Mouse (Mus musculus) layer of hippocampus, adult 2 months (tissue): ENCODE measurements at regions not wholly inside any gene's neighbourhood (a gene's known extent, or its start where the extent isn't known, plus 50 kb on each side); places are given as distances from the start of the nearest gene placed in this dataset.

ENCODE experiments used
- DNase-seq, 2 experiments: peaks; one replicate each; pipeline ENCODE4 v3.0.0; 2022; ENCODE audit warnings: low spot score in 2 of 2
- H3K27ac ChIP-seq: fragments of 200-600 bp; 2 replicates; pipeline ENCODE4 v1.8.1; 2022
- H3K4me3 ChIP-seq: fragments of 200-600 bp; 2 replicates; pipeline ENCODE4 v1.8.1; 2022; ENCODE audit warnings: mild to moderate bottlenecking
- CTCF ChIP-seq: fragments of 200-600 bp; conservative IDR thresholded peaks from 2 replicates; pipeline ENCODE4 v1.8.1; 2022; ENCODE audit warnings: antibody characterized with exemption, mild to moderate bottlenecking, moderate library complexity

GRCm38 (mm10) chr9:61667453-61668074 lies 246.8 kb downstream of the Rplp1 start:
- Histone ChIP-seq H3K4me3 (no peak overlapping the region), H3K27ac (no peak overlapping the region)
- TF ChIP-seq CTCF = no peak
- no peak for DNase-seq

DNA sequence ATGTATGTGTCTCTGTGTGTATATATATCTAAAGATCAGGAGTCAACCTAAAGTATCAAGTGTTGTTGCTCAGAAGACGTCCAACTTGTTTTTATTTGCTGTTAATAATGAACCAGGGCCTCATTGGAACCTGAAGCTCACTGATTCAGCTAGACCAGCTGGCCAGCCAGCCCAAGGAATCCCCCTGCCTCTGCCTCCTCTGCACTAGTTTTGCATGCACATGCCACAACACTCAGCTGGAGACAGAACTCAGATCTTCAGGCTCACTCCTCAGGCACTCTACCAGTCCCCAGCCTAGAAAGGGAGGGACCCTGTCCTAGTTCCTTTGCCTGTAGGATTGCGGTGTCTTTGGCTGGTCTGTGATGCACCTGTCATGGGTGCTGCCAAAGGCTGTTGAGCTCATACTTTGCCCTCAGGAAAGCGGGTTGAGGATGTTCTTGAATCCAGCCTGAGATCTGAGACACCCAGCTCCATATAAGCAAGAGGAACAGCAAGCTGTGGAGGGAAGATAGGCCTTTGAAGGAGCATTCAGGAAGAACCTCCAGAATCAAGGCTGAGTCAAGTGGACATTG lies 247.5 kb downstream of the Rplp1 start:
- Histone ChIP-seq H3K27ac (no peak overlapping the region), H3K4me3 (no peak overlapping the region)
- DNase-seq = no peak
- no peak for TF ChIP-seq CTCF

GRCm38 (mm10) chr9:61666118-61666517 lies 248.2 kb downstream of the Rplp1 start:
- TF ChIP-seq CTCF = no peak
- no peak for DNase-seq
- no peak overlapping the region for H3K4me3 ChIP-seq
- H3K27ac ChIP-seq = no peak overlapping the region

GRCm38 (mm10) chr9:61665254-61665653 lies 249.1 kb downstream of the Rplp1 start:
- no peak for DNase-seq
- H3K4me3 ChIP-seq = no peak overlapping the region
- no peak overlapping the region for H3K27ac ChIP-seq
- TF ChIP-seq CTCF = no peak

- DNase-seq = no peak
- Histone ChIP-seq H3K27ac (no peak overlapping the region), H3K4me3 (no peak overlapping the region)
- TF ChIP-seq CTCF = no peak
Observed at GRCm38 (mm10) chr9:61664000-61664622, 250.2 kb downstream of the Rplp1 start.

DNA sequence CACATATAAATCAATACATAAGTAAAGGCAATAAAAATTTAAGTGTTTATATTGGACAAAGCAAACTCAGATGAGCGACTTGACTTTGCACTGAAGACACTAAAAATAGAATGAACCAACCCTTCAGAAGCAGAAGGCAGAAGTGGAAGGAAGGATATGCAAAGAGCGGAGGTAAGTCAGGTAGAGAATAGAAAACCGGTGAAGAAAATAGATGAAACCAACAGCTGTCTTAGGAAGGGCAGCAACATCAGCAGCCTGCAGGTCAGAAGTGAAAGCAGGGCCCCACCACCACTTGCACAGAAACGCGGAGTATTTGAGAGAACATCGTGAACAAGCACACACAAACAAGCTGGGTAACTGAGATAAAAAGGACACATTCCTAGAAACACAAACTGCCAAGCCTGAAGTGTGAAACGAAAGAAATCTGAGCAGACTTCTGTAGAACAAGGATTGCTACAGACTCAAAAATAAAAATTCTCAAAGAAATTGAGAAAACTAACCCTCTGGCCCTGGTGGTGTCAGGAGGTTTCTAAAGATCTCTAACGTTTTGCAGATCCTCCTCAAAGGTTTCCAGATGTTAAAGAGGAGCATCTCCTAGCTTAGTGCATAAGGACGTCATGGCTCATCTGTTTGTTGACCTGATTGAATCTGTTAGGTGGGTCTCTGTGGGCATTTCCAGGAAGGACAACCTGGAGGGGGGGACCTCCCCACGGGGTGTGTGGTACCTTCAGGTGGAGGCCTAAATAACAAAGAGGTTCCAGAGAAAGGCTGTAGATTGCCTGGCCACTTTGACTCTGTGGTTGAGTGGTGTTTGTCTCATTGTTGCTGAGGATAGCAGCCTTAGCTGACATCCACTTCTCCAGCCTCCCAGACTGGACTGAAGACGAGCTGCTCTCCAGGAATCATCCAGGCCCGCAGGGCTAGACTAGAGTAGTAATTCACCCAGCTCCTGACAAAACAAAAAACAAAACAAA lies 252.0 kb downstream of the Rplp1 start:
- H3K4me3 ChIP-seq = no peak overlapping the region
- no peak for TF ChIP-seq CTCF
- no peak for DNase-seq
- no peak overlapping the region for H3K27ac ChIP-seq

GRCm38 (mm10) chr9:61660191-61660590 lies 254.2 kb downstream of the Rplp1 start:
- Histone ChIP-seq H3K27ac (no peak overlapping the region), H3K4me3 (no peak overlapping the region)
- TF ChIP-seq CTCF = no peak
- DNase-seq = no peak

DNA sequence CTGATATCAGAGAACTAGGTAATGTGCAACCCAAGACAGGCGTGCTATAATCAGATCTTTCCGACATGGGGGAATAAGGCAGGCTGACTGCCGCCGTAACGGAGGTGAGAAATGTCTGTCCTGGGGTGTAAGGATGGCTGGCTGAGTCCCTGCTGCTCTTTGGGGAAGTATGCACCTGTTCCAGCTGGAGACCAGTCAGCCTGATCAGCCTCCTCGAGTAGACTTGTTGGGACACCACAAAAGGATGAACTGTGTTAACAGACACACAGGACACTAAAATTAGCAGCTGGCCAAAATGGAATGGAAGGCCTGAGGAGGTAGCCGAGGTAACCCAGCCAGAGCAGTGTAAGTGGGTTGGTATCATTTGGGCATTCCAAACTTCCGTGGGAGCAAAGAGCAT lies 256.3 kb downstream of the Rplp1 start:
- TF ChIP-seq CTCF = no peak
- DNase-seq = no peak
- H3K27ac ChIP-seq = no peak overlapping the region
- no peak overlapping the region for H3K4me3 ChIP-seq

GRCm38 (mm10) chr9:61655433-61655981 lies 258.8 kb downstream of the Rplp1 start:
- no peak for DNase-seq
- TF ChIP-seq CTCF = no peak
- H3K4me3 ChIP-seq = no peak overlapping the region
- no peak overlapping the region for H3K27ac ChIP-seq

- DNase-seq = no peak
- no peak overlapping the region for H3K27ac ChIP-seq
- H3K4me3 ChIP-seq = no peak overlapping the region
- no peak for TF ChIP-seq CTCF
Observed at GRCm38 (mm10) chr9:61645661-61646425, 268.5 kb downstream of the Rplp1 start.

DNA sequence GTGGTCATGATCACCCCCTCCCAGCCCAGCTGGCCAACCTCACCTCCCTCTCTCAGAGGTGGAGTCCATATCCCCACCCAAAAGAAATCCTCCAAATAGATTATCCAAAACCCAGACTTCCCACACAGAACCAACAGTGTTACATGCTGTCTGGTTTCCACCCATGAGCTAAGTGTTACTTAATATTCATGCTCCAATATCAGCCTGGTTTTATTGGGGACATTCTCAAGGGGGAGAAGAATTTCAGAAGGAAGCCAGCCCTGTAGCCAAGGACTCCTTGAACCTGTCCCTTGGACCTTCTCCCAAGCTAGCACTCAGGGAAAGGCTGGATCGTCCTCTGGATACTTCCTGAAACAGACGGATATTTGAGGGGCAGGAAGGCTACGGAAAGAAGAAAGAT lies 268.6 kb downstream of the Tle3 start:
- no peak overlapping the region for H3K4me3 ChIP-seq
- no peak overlapping the region for H3K27ac ChIP-seq
- no peak for TF ChIP-seq CTCF
- no peak for DNase-seq

DNA sequence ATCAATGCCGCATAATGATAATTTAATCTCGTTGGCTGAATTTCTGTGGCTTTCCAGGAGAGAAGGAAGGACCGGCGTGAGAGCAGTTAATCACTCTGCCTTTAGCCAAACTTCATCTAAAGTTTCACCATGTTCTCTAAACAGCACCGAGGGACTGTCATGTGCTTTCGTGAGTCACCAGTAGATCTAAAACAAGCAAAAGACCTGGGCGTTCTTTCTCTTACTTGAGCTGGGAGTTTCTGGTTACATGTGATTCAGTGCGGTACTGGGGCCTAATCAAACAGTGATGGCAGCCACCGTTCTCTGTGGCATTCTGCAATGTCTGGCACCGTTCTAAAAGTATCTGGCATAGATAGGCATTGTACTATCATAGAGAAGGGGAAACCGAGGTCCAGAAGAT lies 266.7 kb downstream of the Tle3 start:
- H3K4me3 ChIP-seq = no peak overlapping the region
- TF ChIP-seq CTCF = no peak
- no peak overlapping the region for H3K27ac ChIP-seq
- DNase-seq = no peak
